Mouse (Mus musculus) gastrocnemius, adult 18-20 months (tissue): ENCODE results near the gene Mrpl18. TPM values are rescaled to one million over a fixed set of nuclear protein-coding genes. Genes with fewer than 3 reads are reported as not detected.
"Not testable (repeated sequence)": the region's sequence is repeated elsewhere in the genome, so short reads cannot be mapped to it uniquely, and the experiment has no call there.

Source experiments
- DNase-seq: peaks from one replicate; pipeline ENCODE4 v3.0.0; 2021; ENCODE audit warnings: low spot score
- total RNA-seq, 2 experiments: library from RNA; stranded (reverse); gene quantifications; 2 replicates each; pipeline ENCODE4 v1.2.3; 2021

The Mrpl18 gene
- total RNA-seq, 2 experiments from 2014 or later = 103 to 121 TPM

- peak; percentile 7 for DNase-seq
These were observed 661 bp downstream of the Mrpl18 start, which contains the start of gene Tcp1 for GRCm38 (mm10) chr17:12915488-12915880. Gene Tcp1, plus strand, starts transcription at chr17:12915701.

GRCm38 (mm10) chr17:12910391-12910790 lies 5.8 kb downstream of the Mrpl18 start:
- DNase-seq = no peak

GRCm38 (mm10) chr17:12909361-12910280 lies 6.5 kb downstream of the Mrpl18 start, which contains the start of gene Pnldc1:
Gene Pnldc1, minus strand, starts transcription at chr17:12910230.
- no peak for DNase-seq

- DNase-seq = no peak
These were observed 9.7 kb downstream of the Mrpl18 start for GRCm38 (mm10) chr17:12906436-12906835.

GRCm38 (mm10) chr17:12905810-12906209 lies 10.3 kb downstream of the Mrpl18 start:
- no peak for DNase-seq

- DNase-seq = no peak
These were observed 11.8 kb downstream of the Mrpl18 start for GRCm38 (mm10) chr17:12904349-12904748.

- DNase-seq = no peak
These were observed 12.5 kb downstream of the Mrpl18 start for GRCm38 (mm10) chr17:12903372-12904333.

- DNase-seq = no peak
These were observed 13.9 kb downstream of the Mrpl18 start for GRCm38 (mm10) chr17:12902291-12902690.

GRCm38 (mm10) chr17:12898607-12899006 lies 17.5 kb downstream of the Mrpl18 start:
- DNase-seq = not testable (repeated sequence)

GRCm38 (mm10) chr17:12897674-12898073 lies 18.5 kb downstream of the Mrpl18 start:
- no peak for DNase-seq

- DNase-seq = no peak
These were observed 24.1 kb downstream of the Mrpl18 start for GRCm38 (mm10) chr17:12892033-12892432.

GRCm38 (mm10) chr17:12891054-12891453 lies 25.1 kb downstream of the Mrpl18 start:
- no peak for DNase-seq

- DNase-seq = no peak
These were observed 28.9 kb downstream of the Mrpl18 start for GRCm38 (mm10) chr17:12887021-12887775.

GRCm38 (mm10) chr17:12886620-12887019 lies 29.5 kb downstream of the Mrpl18 start:
- no peak for DNase-seq

GRCm38 (mm10) chr17:12881216-12881615 lies 34.9 kb downstream of the Mrpl18 start:
- no peak for DNase-seq

GRCm38 (mm10) chr17:12880178-12880577 lies 36.0 kb downstream of the Mrpl18 start:
- peak; percentile 84 for DNase-seq

GRCm38 (mm10) chr17:12875734-12876133 lies 40.4 kb downstream of the Mrpl18 start, which contains the start of gene Mrgprh:
Gene Mrgprh, plus strand, starts transcription at chr17:12876034.
- DNase-seq = no peak

GRCm38 (mm10) chr17:12872275-12873028 lies 43.7 kb downstream of the Mrpl18 start:
- no peak for DNase-seq

GRCm38 (mm10) chr17:12868640-12869039 lies 47.5 kb downstream of the Mrpl18 start:
- no peak for DNase-seq

- DNase-seq = no peak
These were observed 48.1 kb downstream of the Mrpl18 start, which contains the start of gene Mas1 for GRCm38 (mm10) chr17:12868043-12868442. Gene Mas1, minus strand, starts transcription at chr17:12868143.
